Mouse (Mus musculus): ENCODE results near the gene Marf1. TPM values are rescaled to one million over a fixed set of nuclear protein-coding genes. Genes with fewer than 3 reads are reported as not detected.

Marf1 gene
- polyA plus RNA-seq, 1 experiment from 2014 or later, result 16.8 TPM

DNA sequence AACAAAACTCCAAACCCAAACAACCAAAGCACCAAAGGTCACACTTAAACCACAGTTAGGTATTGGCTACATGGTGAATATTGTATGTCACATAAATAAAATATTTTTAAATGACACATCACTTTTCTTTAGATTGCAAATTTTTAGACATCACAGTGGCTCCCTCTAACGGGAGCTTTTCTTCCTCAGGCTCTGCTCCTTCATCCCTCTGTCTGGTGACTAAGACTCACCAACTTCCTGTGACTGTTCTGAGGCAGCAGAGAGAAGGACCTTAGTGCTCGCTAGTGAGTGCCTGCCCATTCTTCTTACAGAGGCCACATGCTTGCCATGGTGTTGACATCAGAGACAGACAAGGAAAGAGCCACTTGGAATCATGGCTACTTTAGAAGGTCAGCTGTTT is 51.0 kb downstream of the Marf1 start:
- ATAC-seq (ENCODE audit: insufficient read depth, low FRiP score, low TSS enrichment), result no peak
- WGBS, result 74% methylated on average over 2 of the region's 2 CpGs

GRCm38 (mm10) chr16:14110922-14111321 is 52.2 kb downstream of the Marf1 start:
- H3K4me1 ChIP-seq (ENCODE audit: control insufficient read depth, insufficient read depth, low read length), result no peaks in the 10 kb centered on the region
- 84% methylated on average over 2 of the region's 2 CpGs for WGBS
- peaks cover 7% of the 10 kb centered on the region for H3K36me3 ChIP-seq (ENCODE audit: control insufficient read depth, insufficient read depth, low read length)
- H3K4me2 ChIP-seq (ENCODE audit: low read depth), result no peak overlapping the region
- H3K27me3 ChIP-seq (ENCODE audit: control insufficient read depth, insufficient read depth, low read length), result no peaks in the 10 kb centered on the region
- H3K9ac ChIP-seq (ENCODE audit: low read length), result no peak overlapping the region
- no peak for ATAC-seq (ENCODE audit: insufficient read depth, low FRiP score, low TSS enrichment)
- DNase-seq (ENCODE audit: low spot score), result no peak
- H3K27ac ChIP-seq (ENCODE audit: low read depth, low read length), result no peak overlapping the region
- H3K9me3 ChIP-seq (ENCODE audit: control insufficient read depth, low read length), result no peaks in the 10 kb centered on the region
- no peak overlapping the region for H3K4me3 ChIP-seq (ENCODE audit: low read depth, low read length)

More for the DNA sequence above, 51.0 kb downstream of the Marf1 start:
- no peak for DNase-seq (ENCODE audit: low spot score)
- H3K4me2 ChIP-seq (ENCODE audit: low read depth), result no peak overlapping the region
- H3K36me3 ChIP-seq (ENCODE audit: control insufficient read depth, insufficient read depth, low read length), result peaks cover 11% of the 10 kb centered on the region
- H3K9me3 ChIP-seq (ENCODE audit: control insufficient read depth, low read length), result no peaks in the 10 kb centered on the region
- H3K4me1 ChIP-seq (ENCODE audit: control insufficient read depth, insufficient read depth, low read length), result no peaks in the 10 kb centered on the region
- H3K27ac ChIP-seq (ENCODE audit: low read depth, low read length), result no peak overlapping the region
- no peak overlapping the region for H3K9ac ChIP-seq (ENCODE audit: low read length)
- no peaks in the 10 kb centered on the region for H3K27me3 ChIP-seq (ENCODE audit: control insufficient read depth, insufficient read depth, low read length)
- no peak overlapping the region for H3K4me3 ChIP-seq (ENCODE audit: low read depth, low read length)

DNA sequence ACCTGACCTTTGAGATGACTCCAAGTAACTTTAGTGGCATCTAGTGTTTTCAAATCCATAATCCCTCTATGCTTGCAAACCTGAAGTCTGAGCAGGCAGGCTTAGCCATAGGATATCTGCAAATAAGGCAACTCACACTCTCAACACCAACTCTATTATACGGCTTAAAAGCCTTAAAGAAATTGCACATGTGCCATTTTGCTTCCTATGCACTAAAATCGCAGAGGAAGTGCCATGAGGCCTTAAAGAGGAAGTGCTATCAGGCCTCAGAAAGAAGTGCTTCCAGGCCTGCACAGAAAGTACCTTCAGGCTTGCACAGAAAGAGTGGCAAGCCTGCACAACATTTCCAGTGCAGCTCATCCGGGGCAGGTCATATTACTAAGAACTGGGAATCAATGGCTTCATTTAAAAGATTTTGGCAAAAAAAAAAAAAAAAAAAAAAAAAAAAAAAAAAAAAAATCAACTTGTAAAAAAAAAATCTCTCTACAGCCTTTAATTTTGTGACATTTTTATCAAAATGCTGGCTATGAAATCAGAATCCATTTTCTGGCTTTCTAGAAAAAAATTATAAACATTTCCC is 53.4 kb downstream of the Marf1 start:
- H3K4me3 ChIP-seq (ENCODE audit: low read depth, low read length), result no peak overlapping the region
- no peaks in the 10 kb centered on the region for H3K9me3 ChIP-seq (ENCODE audit: control insufficient read depth, low read length)
- no peak overlapping the region for H3K27ac ChIP-seq (ENCODE audit: low read depth, low read length)
- H3K9ac ChIP-seq (ENCODE audit: low read length), result no peak overlapping the region
- H3K36me3 ChIP-seq (ENCODE audit: control insufficient read depth, insufficient read depth, low read length), result peaks cover 7% of the 10 kb centered on the region
- H3K27me3 ChIP-seq (ENCODE audit: control insufficient read depth, insufficient read depth, low read length), result no peaks in the 10 kb centered on the region
- WGBS, result 87% methylated on average over 3 of the region's 3 CpGs
- no peak for DNase-seq (ENCODE audit: low spot score)
- H3K4me1 ChIP-seq (ENCODE audit: control insufficient read depth, insufficient read depth, low read length), result no peaks in the 10 kb centered on the region
- ATAC-seq (ENCODE audit: insufficient read depth, low FRiP score, low TSS enrichment), result no peak
- no peak overlapping the region for H3K4me2 ChIP-seq (ENCODE audit: low read depth)

DNA sequence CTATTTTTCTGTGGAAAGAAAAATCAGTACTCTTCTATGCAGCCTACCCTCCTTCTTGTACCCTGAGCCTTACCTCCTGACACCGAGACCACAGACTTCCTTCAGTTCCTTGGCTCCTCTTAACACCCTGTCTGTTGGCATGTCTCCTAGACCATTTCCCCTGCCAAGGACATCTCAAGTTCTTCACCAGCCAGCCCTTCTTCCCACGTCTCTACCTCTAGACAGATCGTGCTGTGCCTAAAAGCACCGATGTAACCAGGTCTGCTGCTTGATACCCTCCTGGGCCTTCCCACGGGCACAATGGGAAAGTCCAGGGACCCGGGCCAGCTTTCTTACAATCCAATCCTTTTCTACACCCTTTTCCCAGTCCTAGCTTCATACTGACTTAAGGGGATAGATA is 57.3 kb downstream of the Marf1 start:
- Histone ChIP-seq H3K9ac (ENCODE audit: low read length) (no peak overlapping the region), H3K36me3 (ENCODE audit: control insufficient read depth, insufficient read depth, low read length) (peaks cover 2% of the 10 kb centered on the region; the same call in 1 of the 2 replicates), H3K4me3 (ENCODE audit: low read depth, low read length) (no peak overlapping the region), H3K4me2 (ENCODE audit: low read depth) (no peak overlapping the region), H3K9me3 (ENCODE audit: control insufficient read depth, low read length) (no peaks in the 10 kb centered on the region), H3K27ac (ENCODE audit: low read depth, low read length) (no peak overlapping the region), H3K4me1 (ENCODE audit: control insufficient read depth, insufficient read depth, low read length) (no peaks in the 10 kb centered on the region), H3K27me3 (ENCODE audit: control insufficient read depth, insufficient read depth, low read length) (no peaks in the 10 kb centered on the region)
- DNase-seq (ENCODE audit: low spot score) (no peak), ATAC-seq (ENCODE audit: insufficient read depth, low FRiP score, low TSS enrichment) (no peak)
- WGBS, result 87% methylated on average over 6 of the region's 6 CpGs

DNA sequence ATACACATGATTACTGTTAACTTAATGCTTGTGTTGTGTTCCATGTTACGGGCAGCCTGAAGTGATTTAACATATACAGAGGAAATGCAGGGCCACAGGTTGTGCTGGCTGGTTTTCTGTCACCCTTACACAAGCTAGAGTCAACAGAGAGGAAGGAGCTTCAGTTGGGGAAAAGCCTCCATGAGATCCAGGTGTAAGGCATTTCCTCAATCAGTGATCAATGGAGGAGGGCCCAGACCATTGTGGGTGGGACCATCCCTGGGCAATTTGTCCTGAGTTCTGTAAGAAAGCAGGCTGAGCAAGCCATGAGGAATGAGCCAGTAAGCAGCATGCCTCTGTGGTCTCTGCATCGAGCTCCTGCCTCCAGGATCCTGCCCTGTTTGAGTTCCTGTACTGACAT is 71.4 kb downstream of the Marf1 start:
- Histone ChIP-seq H3K9ac (ENCODE audit: low read length) (no peak overlapping the region), H3K4me2 (ENCODE audit: low read depth) (no peak overlapping the region), H3K4me1 (ENCODE audit: control insufficient read depth, insufficient read depth, low read length) (no peaks in the 10 kb centered on the region), H3K27ac (ENCODE audit: low read depth, low read length) (no peak overlapping the region), H3K4me3 (ENCODE audit: low read depth, low read length) (no peak overlapping the region), H3K36me3 (ENCODE audit: control insufficient read depth, insufficient read depth, low read length) (no peaks in the 10 kb centered on the region), H3K27me3 (ENCODE audit: control insufficient read depth, insufficient read depth, low read length) (no peaks in the 10 kb centered on the region), H3K9me3 (ENCODE audit: control insufficient read depth, low read length) (no peaks in the 10 kb centered on the region)
- WGBS, result 86% methylated on average over 2 of the region's 2 CpGs
- DNase-seq (ENCODE audit: low spot score) (no peak), ATAC-seq (ENCODE audit: insufficient read depth, low FRiP score, low TSS enrichment) (no peak)

DNA sequence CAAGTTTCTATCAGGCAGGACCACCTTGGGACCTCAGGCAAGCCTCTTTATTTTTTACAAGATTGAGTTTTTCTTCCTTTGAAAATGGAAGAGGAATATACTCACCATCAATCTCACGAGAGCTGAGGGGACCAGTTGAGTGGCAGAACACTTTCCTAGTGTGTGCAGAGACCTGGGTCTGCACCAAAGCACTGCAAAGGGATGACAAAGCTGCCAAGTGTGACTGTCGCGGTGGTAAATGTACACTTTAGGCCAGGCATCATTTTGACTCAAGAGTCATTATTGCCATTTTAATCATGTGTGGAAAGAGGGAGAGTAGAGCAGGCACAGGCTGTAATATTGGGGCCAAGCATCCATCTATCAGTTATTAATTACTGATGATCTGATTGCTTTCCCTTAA is 73.9 kb downstream of the Marf1 start:
- H3K9me3 ChIP-seq (ENCODE audit: control insufficient read depth, low read length), result no peaks in the 10 kb centered on the region
- ATAC-seq (ENCODE audit: insufficient read depth, low FRiP score, low TSS enrichment) (no peak), DNase-seq (ENCODE audit: low spot score) (no peak)
- H3K4me1 ChIP-seq (ENCODE audit: control insufficient read depth, insufficient read depth, low read length), result no peaks in the 10 kb centered on the region
- H3K27me3 ChIP-seq (ENCODE audit: control insufficient read depth, insufficient read depth, low read length), result no peaks in the 10 kb centered on the region
- H3K4me3 ChIP-seq (ENCODE audit: low read depth, low read length), result no peak overlapping the region
- no peak overlapping the region for H3K9ac ChIP-seq (ENCODE audit: low read length)
- H3K4me2 ChIP-seq (ENCODE audit: low read depth), result no peak overlapping the region
- H3K27ac ChIP-seq (ENCODE audit: low read depth, low read length), result no peak overlapping the region
- WGBS, result 90% methylated on average over 3 of the region's 3 CpGs
- H3K36me3 ChIP-seq (ENCODE audit: control insufficient read depth, insufficient read depth, low read length), result no peaks in the 10 kb centered on the region

DNA sequence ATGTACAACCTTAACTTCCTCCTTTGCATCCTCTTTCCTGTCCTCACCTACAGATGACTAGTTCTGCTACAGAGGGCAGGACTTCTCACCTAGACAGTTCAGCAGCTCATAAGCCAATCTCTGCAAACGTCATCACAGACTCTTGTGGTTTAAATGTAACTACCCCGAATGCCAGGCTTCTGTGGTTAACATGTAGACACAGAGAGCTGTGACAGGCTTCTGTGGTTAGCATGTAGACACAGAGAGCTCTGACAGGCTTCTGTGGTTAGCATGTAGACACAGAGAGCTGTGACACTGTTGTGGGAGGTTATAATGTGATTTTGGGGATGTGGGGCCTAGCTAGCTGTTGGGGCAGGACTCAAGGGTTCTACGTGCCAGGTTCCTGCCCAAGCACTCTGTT is 74.9 kb downstream of the Marf1 start:
- no peak for ATAC-seq (ENCODE audit: insufficient read depth, low FRiP score, low TSS enrichment)
- Histone ChIP-seq H3K27me3 (ENCODE audit: control insufficient read depth, insufficient read depth, low read length) (no peaks in the 10 kb centered on the region), H3K4me3 (ENCODE audit: low read depth, low read length) (no peak overlapping the region), H3K9ac (ENCODE audit: low read length) (no peak overlapping the region), H3K27ac (ENCODE audit: low read depth, low read length) (no peak overlapping the region), H3K4me1 (ENCODE audit: control insufficient read depth, insufficient read depth, low read length) (no peaks in the 10 kb centered on the region), H3K9me3 (ENCODE audit: control insufficient read depth, low read length) (no peaks in the 10 kb centered on the region), H3K36me3 (ENCODE audit: control insufficient read depth, insufficient read depth, low read length) (no peaks in the 10 kb centered on the region), H3K4me2 (ENCODE audit: low read depth) (no peak overlapping the region)
- WGBS, result 85% methylated on average over 3 of the region's 3 CpGs
- DNase-seq (ENCODE audit: low spot score), result no peak

- H3K4me1 ChIP-seq (ENCODE audit: control insufficient read depth, insufficient read depth, low read length), result no peaks in the 10 kb centered on the region
- no peak overlapping the region for H3K4me2 ChIP-seq (ENCODE audit: low read depth)
- H3K9ac ChIP-seq (ENCODE audit: low read length), result no peak overlapping the region
- H3K9me3 ChIP-seq (ENCODE audit: control insufficient read depth, low read length), result no peaks in the 10 kb centered on the region
- no peaks in the 10 kb centered on the region for H3K36me3 ChIP-seq (ENCODE audit: control insufficient read depth, insufficient read depth, low read length)
- no peak overlapping the region for H3K4me3 ChIP-seq (ENCODE audit: low read depth, low read length)
- WGBS, result 77% methylated on average over 2 of the region's 2 CpGs
- no peaks in the 10 kb centered on the region for H3K27me3 ChIP-seq (ENCODE audit: control insufficient read depth, insufficient read depth, low read length)
- H3K27ac ChIP-seq (ENCODE audit: low read depth, low read length), result no peak overlapping the region
- ATAC-seq (ENCODE audit: insufficient read depth, low FRiP score, low TSS enrichment), result no peak
- no peak for DNase-seq (ENCODE audit: low spot score)
Observed at GRCm38 (mm10) chr16:14082925-14083324, 80.2 kb downstream of the Marf1 start.

- H3K36me3 ChIP-seq (ENCODE audit: control insufficient read depth, insufficient read depth, low read length), result no peaks in the 10 kb centered on the region
- no peaks in the 10 kb centered on the region for H3K27me3 ChIP-seq (ENCODE audit: control insufficient read depth, insufficient read depth, low read length)
- H3K4me2 ChIP-seq (ENCODE audit: low read depth), result no peak overlapping the region
- H3K9me3 ChIP-seq (ENCODE audit: control insufficient read depth, low read length), result no peaks in the 10 kb centered on the region
- H3K27ac ChIP-seq (ENCODE audit: low read depth, low read length), result no peak overlapping the region
- DNase-seq (ENCODE audit: low spot score) (no peak), ATAC-seq (ENCODE audit: insufficient read depth, low FRiP score, low TSS enrichment) (no peak)
- no peaks in the 10 kb centered on the region for H3K4me1 ChIP-seq (ENCODE audit: control insufficient read depth, insufficient read depth, low read length)
- no peak overlapping the region for H3K9ac ChIP-seq (ENCODE audit: low read length)
- whole genome bisulfite sequencing, result 80% methylated on average over 5 of the region's 5 CpGs
- no peak overlapping the region for H3K4me3 ChIP-seq (ENCODE audit: low read depth, low read length)
Observed at GRCm38 (mm10) chr16:14070471-14071169, 92.5 kb downstream of the Marf1 start.
